Mouse (Mus musculus): Measurements from ENCODE around the gene Pde7b. TPM values are rescaled to one million over a fixed set of nuclear protein-coding genes. Genes with fewer than 3 reads are reported as not detected.

The Pde7b gene
- polyA plus RNA-seq, 1 experiment from 2014 or later, result 2.5 TPM

- Histone ChIP-seq H3K36me3 (replicated peaks) (no peaks in the 10 kb centered on the region), H3K4me3 (replicated peaks) (no peak overlapping the region), H3K9me3 (no peaks in the 10 kb centered on the region), H3K27me3 (no peaks in the 10 kb centered on the region), H3K4me2 (no peak overlapping the region), H3K4me1 (no peaks in the 10 kb centered on the region), H3K9ac (no peak overlapping the region), H3K27ac (no peak overlapping the region)
- WGBS, result 82% methylated on average over 7 of the region's 7 CpGs
- ATAC-seq (ENCODE audit: low FRiP score), result no peak
Measured at GRCm38 (mm10) chr10:20420296-20420695, 304.6 kb downstream of the Pde7b start.

GRCm38 (mm10) chr10:20418856-20419219 is 306.0 kb downstream of the Pde7b start:
- no peaks in the 10 kb centered on the region for H3K9me3 ChIP-seq
- ATAC-seq (ENCODE audit: low FRiP score), result no peak
- no peak overlapping the region for H3K9ac ChIP-seq
- whole genome bisulfite sequencing, result 71% methylated on average over 10 of the region's 10 CpGs
- H3K4me1 ChIP-seq, result no peaks in the 10 kb centered on the region
- no peak overlapping the region for H3K27ac ChIP-seq
- no peaks in the 10 kb centered on the region for H3K36me3 ChIP-seq (replicated peaks)
- H3K4me2 ChIP-seq, result no peak overlapping the region
- H3K27me3 ChIP-seq, result no peaks in the 10 kb centered on the region
- H3K4me3 ChIP-seq (replicated peaks), result no peak overlapping the region

GRCm38 (mm10) chr10:20418202-20418855 is 306.5 kb downstream of the Pde7b start:
- Histone ChIP-seq H3K9me3 (no peaks in the 10 kb centered on the region), H3K27me3 (no peaks in the 10 kb centered on the region), H3K4me3 (replicated peaks) (no peak overlapping the region), H3K27ac (no peak overlapping the region), H3K4me1 (no peaks in the 10 kb centered on the region), H3K36me3 (replicated peaks) (no peaks in the 10 kb centered on the region), H3K4me2 (no peak overlapping the region), H3K9ac (no peak overlapping the region)
- no peak for ATAC-seq (ENCODE audit: low FRiP score)
- WGBS, result 80% methylated on average over 11 of the region's 11 CpGs

GRCm38 (mm10) chr10:20409181-20409580 is 315.7 kb downstream of the Pde7b start:
- no peak overlapping the region for H3K4me2 ChIP-seq
- H3K27ac ChIP-seq, result no peak overlapping the region
- H3K9ac ChIP-seq, result no peak overlapping the region
- WGBS, result 89% methylated on average over 10 of the region's 10 CpGs
- H3K4me3 ChIP-seq (replicated peaks), result no peak overlapping the region
- H3K4me1 ChIP-seq, result no peaks in the 10 kb centered on the region
- no peaks in the 10 kb centered on the region for H3K27me3 ChIP-seq
- no peak for ATAC-seq (ENCODE audit: low FRiP score)
- no peaks in the 10 kb centered on the region for H3K36me3 ChIP-seq (replicated peaks)
- no peaks in the 10 kb centered on the region for H3K9me3 ChIP-seq

DNA sequence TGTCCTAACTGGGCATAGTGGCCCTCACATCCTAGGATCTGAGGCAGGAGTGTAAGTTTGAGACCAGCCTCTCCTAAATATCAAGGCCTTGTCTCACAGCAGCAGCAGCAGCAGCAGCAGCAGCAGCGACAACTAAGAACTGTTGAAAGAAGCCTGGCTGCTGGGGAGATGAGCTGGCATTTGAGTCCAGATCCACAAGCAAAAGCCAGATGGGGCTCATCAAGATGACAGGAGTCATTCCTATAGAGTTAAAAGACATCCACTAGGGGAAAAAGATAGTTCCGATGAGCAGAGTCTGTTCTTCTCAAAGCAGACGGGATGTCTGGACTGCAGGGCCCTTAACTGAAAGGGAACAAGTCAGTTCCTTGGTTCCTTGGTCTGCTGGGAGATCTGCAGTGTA is 316.5 kb downstream of the Pde7b start:
- Histone ChIP-seq H3K4me1 (no peaks in the 10 kb centered on the region), H3K4me2 (no peak overlapping the region)

DNA sequence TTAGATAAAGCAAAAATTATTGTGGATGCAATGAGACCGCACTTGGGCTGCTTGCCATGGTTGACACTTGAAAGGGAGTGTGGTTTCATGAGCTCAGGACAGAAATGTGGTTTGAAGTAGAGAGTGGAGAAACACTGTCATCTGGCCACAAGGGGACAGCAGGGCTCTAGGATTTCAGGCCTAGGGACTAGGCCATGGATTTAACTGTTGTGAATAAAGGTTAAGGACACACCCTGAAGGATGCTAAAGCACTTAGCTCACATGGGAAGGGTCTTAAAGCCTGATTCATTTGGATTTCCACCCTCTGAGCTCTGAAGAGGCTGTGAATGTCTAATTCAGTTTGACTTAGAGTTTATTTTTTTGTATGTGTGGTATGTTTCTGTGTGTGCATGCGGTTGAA is 319.4 kb downstream of the Pde7b start:
- H3K4me2 ChIP-seq, result no peak overlapping the region
- no peak overlapping the region for H3K4me3 ChIP-seq (replicated peaks)
- H3K27me3 ChIP-seq, result no peaks in the 10 kb centered on the region
- H3K36me3 ChIP-seq (replicated peaks), result no peaks in the 10 kb centered on the region
- 94% methylated on average over 2 of the region's 2 CpGs for WGBS
- H3K9me3 ChIP-seq, result no peaks in the 10 kb centered on the region
- no peak overlapping the region for H3K9ac ChIP-seq
- no peak overlapping the region for H3K27ac ChIP-seq
- no peaks in the 10 kb centered on the region for H3K4me1 ChIP-seq
- peak; percentile 74; the same call in 1 of the 2 replicates for ATAC-seq (ENCODE audit: low FRiP score)

More for the DNA sequence above, 316.5 kb downstream of the Pde7b start:
- H3K4me3 ChIP-seq (replicated peaks), result no peak overlapping the region
- H3K27ac ChIP-seq, result no peak overlapping the region
- H3K9ac ChIP-seq, result no peak overlapping the region
- 82% methylated on average over 3 of the region's 3 CpGs for WGBS
- H3K27me3 ChIP-seq, result no peaks in the 10 kb centered on the region
- H3K9me3 ChIP-seq, result no peaks in the 10 kb centered on the region
- H3K36me3 ChIP-seq (replicated peaks), result no peaks in the 10 kb centered on the region
- ATAC-seq (ENCODE audit: low FRiP score), result no peak

GRCm38 (mm10) chr10:20402941-20403340 is 321.9 kb downstream of the Pde7b start:
- WGBS, result 81% methylated on average over 5 of the region's 5 CpGs
- Histone ChIP-seq H3K4me3 (replicated peaks) (no peak overlapping the region), H3K9me3 (no peaks in the 10 kb centered on the region), H3K36me3 (replicated peaks) (no peaks in the 10 kb centered on the region), H3K4me2 (no peak overlapping the region), H3K27ac (no peak overlapping the region), H3K4me1 (no peaks in the 10 kb centered on the region), H3K9ac (no peak overlapping the region), H3K27me3 (no peaks in the 10 kb centered on the region)
- ATAC-seq (ENCODE audit: low FRiP score), result no peak

DNA sequence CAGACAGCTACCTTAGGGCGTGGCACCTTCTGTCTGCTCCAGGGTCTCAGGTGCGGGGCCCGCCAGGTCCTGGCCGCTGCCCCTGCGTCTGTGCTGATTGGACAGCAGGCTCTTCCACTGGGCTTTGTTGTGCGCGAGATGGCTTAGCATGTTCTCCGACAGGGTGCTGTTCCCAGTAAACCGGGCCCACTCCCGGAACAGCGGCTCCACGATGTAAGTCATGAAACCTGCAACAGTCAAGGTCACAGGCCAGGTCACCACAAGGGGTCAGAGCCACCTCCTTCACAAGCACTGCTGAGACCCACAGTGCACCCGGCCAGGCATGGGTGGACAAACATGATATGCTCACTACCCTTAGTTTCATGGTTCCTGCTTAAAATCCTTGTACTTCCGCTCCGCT is 324.5 kb downstream of the Pde7b start:
- 69% methylated on average over 15 of the region's 15 CpGs for WGBS
- no peak overlapping the region for H3K27ac ChIP-seq
- ATAC-seq (ENCODE audit: low FRiP score), result no peak

GRCm38 (mm10) chr10:20398641-20399390 is 326.1 kb downstream of the Pde7b start:
- Histone ChIP-seq H3K9me3 (no peaks in the 10 kb centered on the region), H3K36me3 (replicated peaks) (no peaks in the 10 kb centered on the region), H3K4me1 (no peaks in the 10 kb centered on the region), H3K27me3 (no peaks in the 10 kb centered on the region), H3K27ac (no peak overlapping the region), H3K4me2 (no peak overlapping the region), H3K9ac (no peak overlapping the region), H3K4me3 (replicated peaks) (no peak overlapping the region)
- ATAC-seq (ENCODE audit: low FRiP score), result no peak
- WGBS, result 77% methylated on average over 12 of the region's 12 CpGs

More for the DNA sequence above, 324.5 kb downstream of the Pde7b start:
- H3K36me3 ChIP-seq (replicated peaks), result no peaks in the 10 kb centered on the region
- H3K4me3 ChIP-seq (replicated peaks), result no peak overlapping the region
- no peaks in the 10 kb centered on the region for H3K9me3 ChIP-seq
- no peaks in the 10 kb centered on the region for H3K27me3 ChIP-seq
- no peak overlapping the region for H3K9ac ChIP-seq
- H3K4me1 ChIP-seq, result no peaks in the 10 kb centered on the region
- no peak overlapping the region for H3K4me2 ChIP-seq

- no peak for ATAC-seq (ENCODE audit: low FRiP score)
Measured at GRCm38 (mm10) chr10:20398224-20398623, 326.7 kb downstream of the Pde7b start.

GRCm38 (mm10) chr10:20395778-20396177 is 329.1 kb downstream of the Pde7b start:
- ATAC-seq (ENCODE audit: low FRiP score), result no peak
- H3K27ac ChIP-seq, result no peak overlapping the region
- H3K4me1 ChIP-seq, result no peaks in the 10 kb centered on the region
- H3K4me3 ChIP-seq (replicated peaks), result no peak overlapping the region
- H3K36me3 ChIP-seq (replicated peaks), result no peaks in the 10 kb centered on the region
- H3K4me2 ChIP-seq, result no peak overlapping the region
- no peaks in the 10 kb centered on the region for H3K9me3 ChIP-seq
- H3K27me3 ChIP-seq, result no peaks in the 10 kb centered on the region
- 98% methylated on average over 3 of the region's 3 CpGs for WGBS
- no peak overlapping the region for H3K9ac ChIP-seq

More at GRCm38 (mm10) chr10:20398224-20398623, 326.7 kb downstream of the Pde7b start:
- Histone ChIP-seq H3K36me3 (replicated peaks) (no peaks in the 10 kb centered on the region), H3K4me2 (no peak overlapping the region), H3K4me3 (replicated peaks) (no peak overlapping the region), H3K9ac (no peak overlapping the region), H3K27ac (no peak overlapping the region), H3K4me1 (no peaks in the 10 kb centered on the region), H3K27me3 (no peaks in the 10 kb centered on the region), H3K9me3 (no peaks in the 10 kb centered on the region)
- 79% methylated on average over 6 of the region's 6 CpGs for WGBS

DNA sequence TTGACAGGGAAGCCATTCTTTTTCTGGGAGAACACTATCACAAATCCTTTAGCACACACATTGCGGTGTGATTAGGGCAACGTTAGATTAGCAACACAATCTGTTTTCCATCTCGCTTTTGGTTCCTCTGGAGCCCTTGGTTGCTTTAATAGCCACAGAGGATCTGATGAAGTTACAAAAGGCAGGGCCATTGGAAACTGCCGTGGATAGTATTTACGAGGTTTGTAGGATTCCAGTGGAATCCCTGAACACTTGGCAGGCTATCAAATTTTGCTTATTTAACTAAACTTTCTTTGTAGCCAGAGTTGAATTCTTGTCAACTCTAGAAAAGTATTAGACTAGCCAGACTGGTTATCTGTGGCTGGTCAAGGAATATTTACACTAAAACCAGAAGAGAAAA is 330.1 kb downstream of the Pde7b start:
- H3K9me3 ChIP-seq, result no peaks in the 10 kb centered on the region
- no peak overlapping the region for H3K9ac ChIP-seq
- no peak overlapping the region for H3K4me2 ChIP-seq
- WGBS, result 84% methylated on average over 5 of the region's 5 CpGs
- H3K4me1 ChIP-seq, result no peaks in the 10 kb centered on the region
- no peak overlapping the region for H3K4me3 ChIP-seq (replicated peaks)
- H3K27ac ChIP-seq, result no peak overlapping the region
- H3K27me3 ChIP-seq, result no peaks in the 10 kb centered on the region
- ATAC-seq (ENCODE audit: low FRiP score), result no peak
- no peaks in the 10 kb centered on the region for H3K36me3 ChIP-seq (replicated peaks)

DNA sequence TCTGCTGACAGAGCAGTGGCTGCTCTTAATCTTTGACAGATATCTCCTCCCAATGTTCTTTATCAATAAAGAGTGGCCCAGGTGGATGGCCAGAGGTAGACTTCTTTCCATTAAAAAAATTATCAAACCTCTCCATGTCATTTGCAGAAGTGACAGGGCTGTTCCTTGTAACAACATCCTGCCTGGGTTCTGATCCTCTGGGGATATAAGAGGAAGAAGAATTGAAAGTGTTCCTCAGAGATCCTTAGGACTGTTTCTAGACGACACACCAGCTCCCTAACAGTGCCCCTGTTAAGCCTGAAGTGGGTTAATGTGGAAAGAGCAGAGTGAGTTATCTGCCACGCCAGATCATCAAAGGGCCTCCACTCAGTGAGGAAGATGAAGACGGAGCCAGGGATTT is 334.3 kb downstream of the Pde7b start:
- WGBS, result 74% methylated on average over 3 of the region's 3 CpGs
- no peak overlapping the region for H3K4me3 ChIP-seq (replicated peaks)
- H3K4me2 ChIP-seq, result no peak overlapping the region
- no peaks in the 10 kb centered on the region for H3K36me3 ChIP-seq (replicated peaks)
- H3K27ac ChIP-seq, result no peak overlapping the region
- no peaks in the 10 kb centered on the region for H3K4me1 ChIP-seq
- no peak for ATAC-seq (ENCODE audit: low FRiP score)
- no peaks in the 10 kb centered on the region for H3K9me3 ChIP-seq
- no peaks in the 10 kb centered on the region for H3K27me3 ChIP-seq
- H3K9ac ChIP-seq, result no peak overlapping the region
